Mouse (Mus musculus) kidney, adult 2 months (tissue): ENCODE results near the gene Prkg1. TPM values are rescaled to one million over a fixed set of nuclear protein-coding genes. Genes with fewer than 3 reads are reported as not detected.
A peak's percentile ranks its signal among the peaks of the same experiment; 100 is the strongest.
"Not testable (repeated sequence)": the region's sequence is repeated elsewhere in the genome, so short reads cannot be mapped to it uniquely, and the experiment has no call there.

Experiments used
- DNase-seq: peaks from one replicate; pipeline ENCODE4 v3.0.0; 2021
- H3K27ac ChIP-seq: fragments of 200-500 bp; 2 replicates; pipeline ENCODE4 v1.5.1; 2012; ENCODE audit warnings: low read depth, low read length, control low read depth, inconsistent platforms; ENCODE audit not compliant: insufficient read depth
- H3K27me3 ChIP-seq: fragments of 200-500 bp; replicated peaks from 2 replicates; pipeline ENCODE4 v1.6.1; 2012; ENCODE audit warnings: mild to moderate bottlenecking, moderate library complexity, low read length, inconsistent platforms; ENCODE audit not compliant: control insufficient read depth, insufficient read depth
- H3K36me3 ChIP-seq: fragments of 200-500 bp; 2 replicates; pipeline ENCODE4 v1.6.1; 2012; ENCODE audit warnings: mild to moderate bottlenecking, moderate library complexity, low read length, inconsistent platforms; ENCODE audit not compliant: control insufficient read depth, insufficient read depth
- H3K4me1 ChIP-seq: fragments of 200-500 bp; 2 replicates; pipeline ENCODE4 v1.6.1; 2011; ENCODE audit warnings: low read length; ENCODE audit not compliant: control insufficient read depth, insufficient read depth
- H3K4me3 ChIP-seq: fragments of 200-500 bp; 2 replicates; pipeline ENCODE4 v1.5.1; 2011; ENCODE audit warnings: mild to moderate bottlenecking, low read depth, low read length, control low read depth; ENCODE audit not compliant: insufficient read depth
- CTCF ChIP-seq: fragments of 200-500 bp; conservative IDR thresholded peaks from 2 replicates; pipeline ENCODE4 v1.5.1; 2011; ENCODE audit warnings: low read depth, mild to moderate bottlenecking, control low read depth, low read length, moderate library complexity, mixed read lengths; ENCODE audit not compliant: insufficient read depth, insufficient read length
- POLR2A ChIP-seq: fragments of 200-500 bp; IDR thresholded peaks from one replicate; pipeline ENCODE4 v1.6.1; 2011; ENCODE audit warnings: low read depth, low read length, control low read depth
- WGBS: fragments of 180-500 bp; shearing (Covaris S2); methylation state at CpG from one replicate; pipeline ENCODE4 v1.1.7; 2018; 5-methylcytosine and 5-hydroxymethylcytosine counted together
- polyA plus RNA-seq: library from polyadenylated mRNA; depleted of rRNA; stranded (reverse); fragments of >200 nt; gene quantifications from 2 replicates; pipeline ENCODE4 v1.2.3, GENCODE M21; 2012

Prkg1 gene
- polyA plus RNA-seq, 1 experiment = 1.7 TPM

- no peak overlapping the region for H3K4me3 ChIP-seq
- no peak for DNase-seq
- no peaks in the 10 kb centered on the region for H3K27me3 ChIP-seq
- H3K27ac ChIP-seq = no peak overlapping the region
- no peak for TF ChIP-seq POLR2A
- TF ChIP-seq CTCF = no peak
- no peaks in the 10 kb centered on the region for H3K36me3 ChIP-seq
- WGBS = 61% methylated on average over 5 of the region's 5 CpGs
- no peaks in the 10 kb centered on the region for H3K4me1 ChIP-seq
Measured at GRCm38 (mm10) chr19:31383881-31384280, 381.0 kb downstream of the Prkg1 start.

GRCm38 (mm10) chr19:31370106-31370505 lies 394.7 kb downstream of the Prkg1 start:
- H3K27me3 ChIP-seq = no peaks in the 10 kb centered on the region
- no peak overlapping the region for H3K27ac ChIP-seq
- TF ChIP-seq CTCF (no peak), POLR2A (no peak)
- no peaks in the 10 kb centered on the region for H3K36me3 ChIP-seq
- H3K4me1 ChIP-seq = peaks cover 2% of the 10 kb centered on the region; the same call in 1 of the 2 replicates
- H3K4me3 ChIP-seq = no peak overlapping the region
- 45% methylated on average over 1 of the region's 1 CpGs for WGBS
- DNase-seq = peak; percentile 44

GRCm38 (mm10) chr19:31369116-31369515 lies 395.7 kb downstream of the Prkg1 start:
- Histone ChIP-seq H3K4me3 (no peak overlapping the region), H3K36me3 (no peaks in the 10 kb centered on the region), H3K27me3 (no peaks in the 10 kb centered on the region), H3K4me1 (peaks cover 2% of the 10 kb centered on the region; the same call in 1 of the 2 replicates), H3K27ac (no peak overlapping the region)
- 81% methylated on average over 1 of the region's 1 CpGs for WGBS
- TF ChIP-seq CTCF (no peak), POLR2A (no peak)
- DNase-seq = peak; percentile 67

- no peak overlapping the region for H3K27ac ChIP-seq
- H3K27me3 ChIP-seq = no peaks in the 10 kb centered on the region
- no peak for DNase-seq
- 76% methylated on average over 4 of the region's 4 CpGs for WGBS
- TF ChIP-seq CTCF (no peak), POLR2A (no peak)
- peaks cover 3% of the 10 kb centered on the region; the same call in 1 of the 2 replicates for H3K4me1 ChIP-seq
- H3K4me3 ChIP-seq = no peak overlapping the region
- no peaks in the 10 kb centered on the region for H3K36me3 ChIP-seq
Measured at GRCm38 (mm10) chr19:31362051-31362450, 402.8 kb downstream of the Prkg1 start.

GRCm38 (mm10) chr19:31361575-31361974 lies 403.3 kb downstream of the Prkg1 start:
- Histone ChIP-seq H3K4me3 (no peak overlapping the region), H3K36me3 (no peaks in the 10 kb centered on the region), H3K27ac (no peak overlapping the region), H3K27me3 (no peaks in the 10 kb centered on the region), H3K4me1 (peaks cover 3% of the 10 kb centered on the region; the same call in 1 of the 2 replicates)
- no peak for TF ChIP-seq CTCF
- no peak for TF ChIP-seq POLR2A
- 59% methylated on average over 5 of the region's 5 CpGs for WGBS
- no peak for DNase-seq

- 31% methylated on average over 3 of the region's 3 CpGs for WGBS
- peak; percentile 58 for DNase-seq
Measured at GRCm38 (mm10) chr19:31361161-31361560, 403.7 kb downstream of the Prkg1 start.

GRCm38 (mm10) chr19:31354959-31355358 lies 409.9 kb downstream of the Prkg1 start:
- no peak for DNase-seq
- 56% methylated on average over 1 of the region's 1 CpGs for WGBS
- H3K27ac ChIP-seq = no peak overlapping the region
- no peak overlapping the region for H3K4me3 ChIP-seq
- no peaks in the 10 kb centered on the region for H3K36me3 ChIP-seq
- TF ChIP-seq POLR2A (no peak), CTCF (no peak)
- H3K4me1 ChIP-seq = no peaks in the 10 kb centered on the region
- no peaks in the 10 kb centered on the region; the same call in 1 of the 2 replicates for H3K27me3 ChIP-seq

More at GRCm38 (mm10) chr19:31361161-31361560, 403.7 kb downstream of the Prkg1 start:
- no peak overlapping the region for H3K27ac ChIP-seq
- TF ChIP-seq POLR2A (no peak), CTCF (no peak)
- no peaks in the 10 kb centered on the region for H3K27me3 ChIP-seq
- H3K36me3 ChIP-seq = no peaks in the 10 kb centered on the region
- H3K4me3 ChIP-seq = no peak overlapping the region
- peaks cover 3% of the 10 kb centered on the region; the same call in 1 of the 2 replicates for H3K4me1 ChIP-seq

GRCm38 (mm10) chr19:31352784-31353183 lies 412.0 kb downstream of the Prkg1 start:
- H3K4me3 ChIP-seq, DNase-seq, H3K36me3 ChIP-seq, H3K27ac ChIP-seq, H3K4me1 ChIP-seq, H3K27me3 ChIP-seq: not testable (repeated sequence)
